ENCODE assay signal across 1 mouse cellular context in the genomic region with DNA sequence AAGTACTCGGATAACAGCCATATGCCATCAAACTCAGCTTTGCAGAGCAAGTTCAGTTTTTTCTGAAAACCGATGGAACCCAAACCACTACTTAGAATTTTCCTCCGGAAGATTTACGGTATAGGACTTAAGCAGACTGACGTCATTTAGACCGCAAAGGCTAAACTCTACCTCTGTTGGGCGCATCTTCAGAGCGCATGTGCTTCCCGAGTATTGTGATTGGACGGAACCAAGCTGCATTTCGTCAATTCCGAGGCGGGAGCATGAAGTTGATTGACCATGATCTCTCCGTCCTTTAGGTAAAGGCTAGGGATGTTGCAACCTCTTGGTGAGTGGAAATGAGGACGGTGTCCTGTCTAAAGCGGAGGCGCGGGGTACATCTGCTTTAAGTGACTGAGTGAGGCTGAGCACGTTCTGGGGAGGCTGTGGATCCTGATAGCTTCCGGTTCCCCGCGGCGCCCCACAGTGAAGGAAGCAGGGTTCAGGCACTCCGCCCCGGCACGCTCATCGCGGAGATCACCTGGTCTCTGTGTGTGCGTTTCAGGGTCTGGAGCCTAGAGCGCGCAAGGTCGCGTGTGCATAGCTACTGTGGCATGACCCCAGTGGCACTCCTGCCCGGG.
TF ChIP-seq lines count a peak whose summit lies in the region.

Gene Dhrs7b (plus strand): TSS at position 199 of the 620 bp plus-strand sequence.

TF ChIP-seq in CH12.LX, 34 proteins besides CTCF, POLR2A, EP300 and RAD21 (continued from another document):
- TF ChIP-seq USF1 (IDR thresholded peaks at IDR 0.05; ENCODE audit: low read depth, low read length) (0 out of 2 replicates have a peak, but pooled peaks have one; percentile 10), ELF1 (IDR thresholded peaks at IDR 0.05; ENCODE audit: low read depth, low read length) (peak; percentile 81), BHLHE40 (IDR thresholded peaks at IDR 0.05; ENCODE audit: low read depth, low read length) (peak; percentile 77), UBTF (IDR thresholded peaks at IDR 0.05; ENCODE audit: low read depth, low read length) (no peak), ZKSCAN1 (IDR thresholded peaks at IDR 0.05; ENCODE audit: borderline replicate concordance, low read depth, low read length) (no peak), MAFK (IDR thresholded peaks at IDR 0.05; ENCODE audit: insufficient replicate concordance, low read length) (no peak), ZC3H11A (IDR thresholded peaks at IDR 0.05; ENCODE audit: low read depth, low read length) (no peak), NELFE (IDR thresholded peaks at IDR 0.05; ENCODE audit: low read depth, low read length) (peak; percentile 95), E2F4 (IDR thresholded peaks at IDR 0.05; ENCODE audit: insufficient replicate concordance, low read depth, low read length) (peak; percentile 87; the same call in 1 of the 2 replicates), CHD1 (IDR thresholded peaks at IDR 0.05; ENCODE audit: low read depth, low read length) (no peak), PAX5 (IDR thresholded peaks at IDR 0.05; ENCODE audit: low read length) (no peak), MXI1 (IDR thresholded peaks at IDR 0.05; ENCODE audit: low read depth, low read length) (peak; percentile 62; the same call in 1 of the 2 replicates), RCOR1 (conservative IDR thresholded peaks at IDR 0.05; ENCODE audit: low read depth, low read length) (no peak), JUND (conservative IDR thresholded peaks at IDR 0.05; ENCODE audit: low read depth, low read length) (peak; percentile 98), TBP (conservative IDR thresholded peaks at IDR 0.05; ENCODE audit: low read depth, low read length) (peak; percentile 85), CHD2 (IDR thresholded peaks at IDR 0.05; ENCODE audit: low read length) (no peak), HCFC1 (IDR thresholded peaks at IDR 0.05; ENCODE audit: low read depth, low read length) (peak; percentile 93), KAT2A (IDR thresholded peaks at IDR 0.05; ENCODE audit: insufficient replicate concordance, low read length) (peak; percentile 79; the same call in 1 of the 2 replicates)
